Mouse (Mus musculus) lung, postnatal 0 days (tissue): Measurements from ENCODE around the gene Dip2b.

Source experiments
- CTCF ChIP-seq: IDR thresholded peaks from 2 replicates; pipeline ENCODE4 v1.5.1; 2016; ENCODE audit warnings: antibody characterized with exemption, mild to moderate bottlenecking
- EP300 ChIP-seq: IDR thresholded peaks from 2 replicates; pipeline ENCODE4 v1.6.1; 2016; ENCODE audit warnings: antibody characterized with exemption, mild to moderate bottlenecking, control low read depth

DNA sequence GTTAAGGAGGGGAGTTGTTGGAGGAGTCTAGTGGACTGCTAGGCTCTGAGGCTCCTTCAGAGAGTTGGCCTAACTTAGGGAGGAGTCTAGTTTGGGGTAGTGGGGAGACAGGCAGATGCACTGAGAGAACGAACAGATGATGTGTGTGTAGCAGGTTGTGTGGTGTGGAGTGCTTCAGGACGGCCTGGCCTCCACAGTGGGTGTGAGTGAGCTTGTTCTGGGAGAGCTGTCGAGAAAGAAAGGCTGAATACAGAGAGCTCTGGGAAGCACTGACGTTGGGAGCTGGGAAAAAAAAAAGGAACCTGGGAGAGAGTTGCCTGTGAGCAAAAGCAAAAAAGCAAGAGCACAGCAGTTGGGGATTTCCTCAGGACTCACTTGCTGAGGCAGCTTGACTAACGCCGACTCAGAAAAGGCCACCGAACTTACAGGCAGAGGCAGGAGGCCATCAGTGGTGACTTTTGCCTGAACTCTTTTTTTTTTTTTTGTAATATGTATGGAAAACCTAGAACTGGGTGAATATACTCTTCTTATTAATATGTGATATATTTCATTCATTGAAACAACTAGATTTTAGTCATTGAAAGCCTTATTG lies 11.1 kb downstream of the Dip2b start:
- TF ChIP-seq EP300 = no peak
- TF ChIP-seq CTCF = no peak
